Mouse (Mus musculus) adrenal gland, postnatal 4 days (tissue): Measurements from ENCODE around the gene Tff2. TPM values are rescaled to one million over a fixed set of nuclear protein-coding genes. Genes with fewer than 3 reads are reported as not detected.

Experiments
- total RNA-seq, 2 experiments: library from RNA; stranded (reverse); gene quantifications; 2 replicates each; pipeline ENCODE4 v1.2.3; 2021

The Tff2 gene
- total RNA-seq, 2 experiments from 2014 or later: 35.5 TPM; not detected in 1

Other genes starting within 250 kb of the Tff2 start
- 1 to 10 TPM in 1 of 2 experiments, under 1 TPM in 1; 0.37 to 2.9 TPM for gene Glp1r, start 242.5 kb downstream of the Tff2 start, total RNA-seq
- gene Umodl1, start 189.6 kb downstream of the Tff2 start, total RNA-seq: under 1 TPM in 1 of 2 experiments, not detected in 1; 0.08 TPM
- 10 to 100 TPM; 15.4 to 17.2 TPM for gene Abcg1, start 86.6 kb downstream of the Tff2 start, total RNA-seq
- not detected for gene Tff3, start 14.6 kb downstream of the Tff2 start, total RNA-seq
- not detected for gene Tff1, start 21.0 kb upstream of the Tff2 start, total RNA-seq
- under 1 TPM in 1 of 2 experiments, not detected in 1; 0.11 TPM for gene Tmprss3, start 54.7 kb upstream of the Tff2 start, total RNA-seq
- under 1 TPM; 0.11 to 0.23 TPM for gene Ubash3a, start 63.6 kb upstream of the Tff2 start, total RNA-seq
- gene Rsph1, start 133.1 kb upstream of the Tff2 start, total RNA-seq: 1 to 10 TPM; 5.5 TPM
- gene Slc37a1, start 142.5 kb upstream of the Tff2 start, total RNA-seq: 10 to 100 TPM; 14.2 to 14.9 TPM
- gene Pde9a, start 241.9 kb upstream of the Tff2 start, total RNA-seq: 10 to 100 TPM in 1 of 2 experiments, 1 to 10 TPM in 1; 6.3 to 12.6 TPM